Mouse (Mus musculus): Measurements from ENCODE around the gene Ptpdc1.

DNA sequence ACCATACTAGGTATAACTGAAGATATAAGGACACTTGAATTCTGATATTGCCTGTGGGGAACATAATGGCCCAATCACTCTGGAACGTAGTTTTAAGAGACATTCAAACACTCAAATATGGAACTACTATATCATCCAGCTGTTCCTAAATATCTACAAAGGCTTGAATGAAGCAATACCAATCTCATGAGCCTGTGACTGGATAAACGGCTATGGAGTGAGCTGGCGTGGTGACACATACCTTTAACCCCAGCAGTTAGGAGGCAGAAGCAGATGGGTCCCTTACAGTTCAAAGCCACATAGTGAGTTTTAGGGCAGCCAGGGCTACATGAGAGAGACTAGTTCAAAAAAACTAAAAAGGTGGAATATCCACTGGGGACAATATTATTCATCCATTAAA lies 57.8 kb downstream of the Ptpdc1 start:
- TF ChIP-seq EP300 (IDR thresholded peaks at IDR 0.05; ENCODE audit: insufficient read depth, low read depth, low read length), result no peak
- no peak for TF ChIP-seq POLR2A (IDR thresholded peaks at IDR 0.05; ENCODE audit: insufficient read depth, low read depth, low read length)
- TF ChIP-seq CTCF (IDR thresholded peaks at IDR 0.05), result no peak

Measured in heart, adult 2 months (tissue).